Mouse (Mus musculus): ENCODE measurements around the gene Actr3b.
A peak's percentile ranks its signal among the peaks of the same experiment; 100 is the strongest.
"Not testable (repeated sequence)": the region's sequence is repeated elsewhere in the genome, so short reads cannot be mapped to it uniquely, and the experiment has no call there.

The Actr3b gene

GRCm38 (mm10) chr5:25773921-25774790, 14.4 kb downstream of the Actr3b start:
- DNase-seq (ENCODE audit: low spot score) = no peak

DNA sequence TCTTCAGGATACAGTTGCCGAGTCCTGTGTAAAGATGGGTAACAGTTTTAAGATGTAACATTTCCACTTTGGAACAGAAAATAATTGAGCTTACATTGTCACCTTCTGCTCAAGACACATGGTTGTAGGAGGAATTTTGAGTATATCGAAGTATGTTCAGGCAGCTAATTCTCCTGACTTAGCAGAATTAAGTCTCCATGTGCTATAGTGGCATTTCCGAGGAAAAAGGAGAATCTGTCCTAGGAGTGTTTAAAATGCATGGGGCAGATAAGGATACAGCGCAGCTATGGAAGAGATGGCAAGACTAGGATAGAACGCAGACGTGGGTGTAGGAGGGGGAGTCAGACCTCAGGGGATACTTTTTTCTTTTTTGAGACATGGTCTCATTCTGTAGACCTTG, 31.8 kb downstream of the Actr3b start:
- DNase-seq (ENCODE audit: low spot score) = no peak

GRCm38 (mm10) chr5:25797776-25798175, 38.0 kb downstream of the Actr3b start:
- no peak for DNase-seq (ENCODE audit: low spot score)

DNA sequence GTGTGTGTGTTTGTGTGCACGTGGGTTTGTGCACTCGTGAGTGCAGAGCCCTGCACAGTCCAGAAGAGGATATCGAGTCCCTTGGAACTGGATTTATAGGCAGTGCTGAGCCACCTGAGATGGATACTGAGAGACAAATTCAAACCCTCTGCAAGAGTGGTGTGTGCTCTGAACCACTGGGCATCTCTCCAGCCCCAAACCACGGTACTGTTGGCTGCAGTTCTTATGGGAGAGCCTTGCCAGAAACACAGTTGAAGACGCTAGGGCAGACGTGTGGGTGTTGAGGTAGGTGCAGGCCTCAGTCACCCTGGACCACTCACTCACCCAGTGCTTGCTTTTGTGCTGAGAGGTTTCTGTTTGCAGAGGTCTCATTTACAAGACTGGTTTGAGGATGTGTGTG, 41.1 kb downstream of the Actr3b start:
- no peak for DNase-seq (ENCODE audit: low spot score)

GRCm38 (mm10) chr5:25801744-25802143, 41.9 kb downstream of the Actr3b start:
- no peak for DNase-seq (ENCODE audit: low spot score)

DNA sequence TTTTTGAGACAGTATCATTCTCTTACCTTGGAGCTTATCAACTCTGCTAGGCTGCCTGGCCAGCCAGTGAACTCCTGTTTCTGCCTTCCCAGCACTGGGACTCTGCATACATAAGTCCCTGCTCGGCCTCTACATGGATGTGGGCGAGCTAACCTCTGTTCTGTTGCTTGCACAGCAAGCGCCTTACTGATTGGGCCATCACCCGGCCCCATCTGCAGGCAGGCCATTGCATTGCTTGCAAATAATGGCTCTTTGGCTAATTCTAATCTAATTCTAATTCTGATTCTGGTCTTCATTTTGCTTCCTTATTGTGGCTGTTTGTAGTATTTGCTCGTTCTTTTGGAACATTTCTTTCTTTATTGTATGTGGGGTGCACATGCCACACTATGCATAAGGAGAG, 44.8 kb downstream of the Actr3b start:
- no peak for DNase-seq (ENCODE audit: low spot score)

GRCm38 (mm10) chr5:25812922-25813321, 53.1 kb downstream of the Actr3b start:
- no peak for DNase-seq (ENCODE audit: low spot score)

DNA sequence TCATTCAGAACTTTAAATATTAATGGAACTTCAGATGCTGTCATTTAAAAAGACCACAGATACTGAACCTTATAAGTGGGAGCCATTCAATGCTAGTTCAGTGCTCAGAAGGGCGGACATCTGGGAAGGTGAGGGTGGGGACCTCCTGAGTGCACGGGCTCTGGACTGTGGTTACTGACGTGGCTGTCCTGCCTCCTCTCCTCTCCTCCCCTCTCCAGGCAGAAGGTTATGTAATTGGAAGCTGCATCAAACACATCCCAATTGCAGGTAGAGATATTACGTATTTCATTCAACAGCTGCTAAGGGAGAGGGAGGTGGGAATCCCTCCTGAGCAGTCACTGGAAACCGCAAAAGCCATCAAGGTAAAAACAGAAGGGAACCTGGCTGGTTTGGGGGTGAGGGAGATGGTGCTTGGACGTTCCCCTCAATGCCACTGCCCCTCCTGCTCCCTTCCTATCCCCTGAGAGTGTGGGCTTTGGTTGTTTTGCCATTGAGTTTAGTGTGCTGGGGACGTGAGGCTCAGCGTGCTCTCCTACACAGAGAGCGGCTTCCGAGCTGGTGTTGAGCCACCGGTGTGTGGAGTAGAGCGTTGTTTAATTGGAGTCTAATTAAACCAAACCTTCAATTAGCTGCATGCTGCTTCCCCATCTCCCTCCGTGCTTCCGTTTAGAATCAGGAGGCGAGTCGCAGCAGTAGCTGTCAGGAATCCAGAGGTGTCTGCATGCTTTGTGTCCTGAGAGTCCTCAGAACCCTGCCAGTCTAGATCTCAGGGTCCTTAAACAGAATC, 69.7 kb downstream of the Actr3b start:
- no peak for DNase-seq (ENCODE audit: low spot score)

DNA sequence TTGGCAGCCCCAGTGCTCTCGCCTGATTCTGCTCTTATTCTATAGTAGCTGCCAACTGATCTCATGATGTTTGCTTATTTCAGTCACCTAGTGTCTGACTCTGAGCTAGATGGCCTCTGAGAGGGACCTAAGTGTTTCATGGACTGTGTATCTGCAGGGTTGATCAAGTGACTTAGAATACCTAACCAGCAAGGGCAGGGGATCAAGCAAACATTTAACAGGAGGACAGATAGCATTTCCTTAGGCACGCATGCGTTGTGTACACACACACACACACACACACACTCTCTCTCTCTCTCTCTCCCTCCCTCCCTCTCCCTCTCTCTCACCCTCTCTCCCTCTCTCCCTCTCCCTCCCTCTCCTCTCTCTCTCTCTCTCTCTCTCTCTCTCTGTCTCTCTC, 71.0 kb downstream of the Actr3b start:
- DNase-seq (ENCODE audit: low spot score) = no peak

DNA sequence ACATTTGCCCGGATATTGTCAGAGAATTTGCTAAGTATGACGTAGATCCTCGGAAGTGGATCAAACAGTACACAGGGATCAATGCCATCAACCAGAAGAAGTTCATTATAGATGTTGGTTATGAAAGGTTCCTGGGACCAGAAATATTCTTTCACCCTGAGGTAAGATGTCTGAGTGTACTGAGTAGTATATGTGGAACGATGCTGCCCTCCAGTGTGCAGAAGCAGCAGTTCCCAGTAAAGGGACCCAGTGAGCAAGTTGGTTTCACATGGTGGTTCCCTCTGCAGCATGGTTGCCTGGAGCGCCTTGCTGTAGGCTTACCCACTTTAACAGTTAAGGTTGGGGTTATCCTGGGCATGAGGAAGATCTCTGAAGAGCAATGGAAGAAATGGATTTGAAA, 71.8 kb downstream of the Actr3b start:
- peak; percentile 5 for DNase-seq (ENCODE audit: low spot score)

GRCm38 (mm10) chr5:25839400-25839799, 79.6 kb downstream of the Actr3b start:
- DNase-seq (ENCODE audit: low spot score) = peak; percentile 18

GRCm38 (mm10) chr5:25846558-25846957, 86.8 kb downstream of the Actr3b start:
- no peak for DNase-seq (ENCODE audit: low spot score)

DNA sequence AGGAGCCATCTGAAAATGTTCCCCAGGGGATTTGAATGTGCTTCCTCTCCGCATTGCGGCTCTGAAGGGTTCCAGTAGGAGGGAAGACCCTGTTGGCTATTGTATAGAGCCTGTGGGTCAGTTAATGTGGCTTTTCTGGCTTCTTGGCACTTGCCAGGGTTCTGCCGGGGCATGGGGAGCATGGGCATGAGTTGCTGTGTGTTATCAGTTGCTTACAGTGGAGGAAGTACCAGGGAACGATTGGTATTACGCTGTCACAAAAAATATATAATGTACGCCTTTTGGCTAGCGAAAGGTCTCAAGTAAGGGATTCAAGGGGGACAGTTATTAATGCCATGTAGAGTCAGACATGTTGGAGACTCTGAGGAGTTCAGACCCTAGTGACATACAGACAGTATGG, 87.4 kb downstream of the Actr3b start:
- no peak for DNase-seq (ENCODE audit: low spot score)

DNA sequence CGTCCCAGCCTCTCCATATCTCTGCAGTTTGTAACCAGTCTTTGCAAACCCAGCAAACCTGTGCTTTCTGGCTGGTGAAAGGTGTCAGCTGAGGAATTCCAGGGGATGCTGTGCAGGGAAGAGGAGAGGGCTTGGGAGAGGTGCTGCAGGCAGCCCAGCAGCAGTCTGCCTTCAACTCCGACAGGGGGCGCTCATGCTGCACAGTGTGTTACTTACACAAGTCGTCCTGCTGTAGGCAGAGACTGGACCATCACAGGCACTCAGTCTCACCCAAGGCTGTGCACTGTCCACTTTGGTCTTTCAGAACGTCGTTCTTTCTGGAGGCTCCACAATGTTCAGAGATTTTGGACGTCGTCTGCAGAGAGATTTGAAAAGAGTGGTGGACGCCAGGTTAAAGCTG, 88.3 kb downstream of the Actr3b start:
- no peak for DNase-seq (ENCODE audit: low spot score)

GRCm38 (mm10) chr5:25866201-25866600, 106.4 kb downstream of the Actr3b start:
- DNase-seq (ENCODE audit: low spot score) = no peak

- DNase-seq (ENCODE audit: low spot score) = no peak
These were observed 110.1 kb downstream of the Actr3b start for GRCm38 (mm10) chr5:25869880-25870279.

GRCm38 (mm10) chr5:25870632-25871031, 110.8 kb downstream of the Actr3b start:
- DNase-seq (ENCODE audit: low spot score) = no peak

DNA sequence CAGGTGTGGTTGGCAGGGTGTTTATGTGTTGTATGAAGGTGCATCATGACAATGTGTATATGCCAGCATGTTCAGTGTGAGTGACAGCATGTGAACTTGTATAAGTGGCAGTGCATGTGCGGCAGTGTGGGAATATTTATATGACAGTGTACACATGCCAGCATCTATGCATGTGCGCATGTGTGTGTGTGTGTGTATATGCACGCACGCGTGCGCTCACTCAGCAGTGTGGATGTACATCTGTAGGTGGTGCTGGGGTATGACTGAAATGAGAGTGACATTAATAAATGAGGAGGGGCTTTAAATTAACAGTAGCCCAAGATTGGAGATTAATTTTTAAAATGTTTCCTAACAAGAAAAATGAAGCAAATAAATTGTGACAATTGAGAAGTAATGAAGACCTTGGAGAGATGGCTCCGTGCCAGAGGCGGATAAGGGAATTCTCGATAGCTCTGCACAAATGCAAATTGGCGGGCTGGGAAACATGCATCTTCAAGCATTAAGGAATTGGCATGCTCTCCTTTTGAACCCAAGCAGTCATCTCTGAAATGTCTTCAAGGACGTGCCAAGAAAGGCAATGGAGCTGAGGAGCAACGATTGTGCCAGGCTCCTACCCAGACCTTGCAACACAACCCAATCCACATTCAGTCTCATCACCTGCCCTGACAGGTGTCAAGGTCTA, 111.7 kb downstream of the Actr3b start:
- no peak for DNase-seq (ENCODE audit: low spot score)

DNA sequence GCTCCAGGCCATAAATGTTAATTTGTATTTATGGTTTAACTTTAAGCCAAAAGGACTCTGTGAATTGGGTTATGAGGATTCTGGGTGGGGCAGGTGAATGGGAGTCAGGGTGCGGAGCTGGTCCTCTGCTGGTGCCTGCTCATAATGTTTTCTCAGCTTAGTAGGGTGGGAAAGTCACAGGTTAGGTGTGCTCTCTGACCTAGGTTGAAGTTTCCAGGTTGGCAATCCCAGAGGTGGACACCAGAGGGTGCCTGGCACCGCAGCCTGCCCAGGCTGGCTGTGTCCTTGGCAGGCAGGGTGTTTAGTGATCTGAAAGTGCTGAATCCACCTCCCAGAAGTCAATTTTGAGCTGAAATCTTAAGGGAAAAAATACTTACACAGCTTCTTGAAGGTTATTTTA, 113.2 kb downstream of the Actr3b start:
- DNase-seq (ENCODE audit: low spot score) = no peak

GRCm38 (mm10) chr5:25875927-25876326, 116.1 kb downstream of the Actr3b start:
- not testable (repeated sequence) for DNase-seq (ENCODE audit: low spot score)

GRCm38 (mm10) chr5:25877281-25877680, 117.5 kb downstream of the Actr3b start:
- no peak for DNase-seq (ENCODE audit: low spot score)

- no peak for DNase-seq (ENCODE audit: low spot score)
These were observed 118.2 kb downstream of the Actr3b start for GRCm38 (mm10) chr5:25877996-25878395.

- DNase-seq (ENCODE audit: low spot score) = no peak
These were observed 126.9 kb downstream of the Actr3b start for GRCm38 (mm10) chr5:25886708-25887107.

All from lung, postnatal 25 days (tissue).